Comparison of ENCODE assay signal across 19 mouse cellular contexts in the genomic region with DNA sequence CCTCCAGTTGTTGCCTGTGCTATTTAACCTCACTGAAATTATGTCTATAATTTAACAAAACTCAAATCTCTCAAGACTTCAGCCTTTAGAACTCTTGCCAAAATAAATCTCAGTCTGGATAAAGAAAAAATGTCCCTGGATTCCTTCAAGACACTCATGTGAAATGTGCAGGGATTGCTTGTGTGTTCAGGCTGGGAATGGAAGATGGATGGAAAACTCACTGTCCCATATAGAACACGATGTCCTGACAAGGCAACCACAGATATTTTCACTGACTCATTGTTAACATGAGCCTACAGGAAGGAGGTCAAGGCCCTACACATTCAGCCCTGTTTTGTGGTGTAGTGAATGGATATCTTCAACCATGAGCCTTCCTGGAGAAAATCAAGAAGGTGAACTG.
DNase-seq lines count a peak whose midpoint lies in the region; ATAC-seq and TF ChIP-seq lines count a peak whose summit lies in the region.
"Had no signal": no experiment of that assay in that cellular context is flagged by ENCODE, and none has a peak within 500 bp of the region (broad histone marks: within the 10 kb centered on the region; RNA-seq: fewer than 3 reads in every experiment).

No protein-coding gene starts in this region.

- ATAC-seq in heart, embryonic 12.5 days (ENCODE audit: insufficient number of reproducible peaks, low FRiP score): no peak
- ATAC-seq in lung, embryonic 16.5 days (ENCODE audit: low read depth): peak; percentile 41; the same call in 1 of the 2 replicates
- no peak for ATAC-seq in hindbrain, embryonic 12.5 days (ENCODE audit: low FRiP score)
- ATAC-seq: forebrain, embryonic 13.5 days; forebrain, postnatal 0 days; intestine, embryonic 15.5 days had no signal

- H3K9ac ChIP-seq in heart, embryonic 12.5 days: no peak overlapping the region
- no peak overlapping the region for H3K9ac ChIP-seq in lung, embryonic 16.5 days (ENCODE audit: low read length)
- H3K9ac ChIP-seq in hindbrain, embryonic 12.5 days: no peak overlapping the region
- H3K9ac ChIP-seq: embryonic facial prominence, embryonic 12.5 days; forebrain, embryonic 13.5 days; forebrain, postnatal 0 days; heart, embryonic 13.5 days; hindbrain, embryonic 14.5 days; intestine, embryonic 15.5 days had no signal

- peak; percentile 21 for DNase-seq in heart, adult 8-10 months (ENCODE audit: low spot score)
- DNase-seq in lung, postnatal 36 days: no peak
- DNase-seq in fibroblast of lung, adult 2 months (ENCODE audit: low read depth): peak; percentile 18
- no peak for DNase-seq in layer of hippocampus, postnatal 10 days (ENCODE audit: low spot score in 2 of 2)
- DNase-seq: cerebellum, adult 11-12 months; cerebellum, adult 9-10 months; cerebellum, postnatal 25 days; forebrain, postnatal 0 days; gastrocnemius, postnatal 14 days; heart, adult 2 months had no signal

- no peak for TF ChIP-seq CTCF in C2C12 (IDR thresholded peaks at IDR 0.05; ENCODE audit: control insufficient read depth, insufficient read depth, insufficient read length)

- 19% methylated on average over 1 of the region's 1 CpGs for WGBS in heart, embryonic 12.5 days
- WGBS in lung, embryonic 16.5 days: 25% methylated on average over 1 of the region's 1 CpGs
- WGBS in hindbrain, embryonic 12.5 days: 67% methylated on average over 1 of the region's 1 CpGs

- no peaks in the 10 kb centered on the region for H3K9me3 ChIP-seq in heart, embryonic 12.5 days (replicated peaks)
- no peaks in the 10 kb centered on the region for H3K9me3 ChIP-seq in lung, embryonic 16.5 days (ENCODE audit: control insufficient read depth, low read length)
- H3K9me3 ChIP-seq in hindbrain, embryonic 12.5 days (replicated peaks): no peaks in the 10 kb centered on the region
- H3K9me3 ChIP-seq: embryonic facial prominence, embryonic 12.5 days; forebrain, embryonic 13.5 days; heart, embryonic 13.5 days; intestine, embryonic 15.5 days had no signal

- no peaks in the 10 kb centered on the region for H3K79me2 ChIP-seq in C2C12 (ENCODE audit: control insufficient read depth, insufficient read depth)

- no peaks in the 10 kb centered on the region for H3K4me1 ChIP-seq in heart, embryonic 12.5 days (replicated peaks)
- peaks cover 11% of the 10 kb centered on the region for H3K4me1 ChIP-seq in lung, embryonic 16.5 days (replicated peaks; ENCODE audit: control insufficient read depth, insufficient read depth, low read length)
- H3K4me1 ChIP-seq in hindbrain, embryonic 12.5 days: no peaks in the 10 kb centered on the region
- H3K4me1 ChIP-seq: embryonic facial prominence, embryonic 12.5 days; forebrain, embryonic 13.5 days; intestine, embryonic 15.5 days had no signal

- no peaks in the 10 kb centered on the region for H3K79me3 ChIP-seq in C2C12 (ENCODE audit: low read depth)

- no peak overlapping the region for H3K4me3 ChIP-seq in heart, embryonic 12.5 days
- H3K4me3 ChIP-seq in lung, embryonic 16.5 days (ENCODE audit: low read length): no peak overlapping the region
- H3K4me3 ChIP-seq in C2C12 (ENCODE audit: insufficient read depth, poor library complexity, severe bottlenecking): no peak overlapping the region
- H3K4me3 ChIP-seq in hindbrain, embryonic 12.5 days: no peak overlapping the region
- H3K4me3 ChIP-seq: embryonic facial prominence, embryonic 12.5 days; forebrain, embryonic 13.5 days; heart, adult 2 months; heart, embryonic 13.5 days; intestine, embryonic 15.5 days had no signal

- no peak overlapping the region for H3ac ChIP-seq in C2C12 (ENCODE audit: control insufficient read depth, insufficient read length, low read depth)

- no peak overlapping the region for H3K27ac ChIP-seq in heart, embryonic 12.5 days (ENCODE audit: poor library complexity, severe bottlenecking)
- no peak overlapping the region for H3K27ac ChIP-seq in lung, embryonic 16.5 days (ENCODE audit: low read length)
- H3K27ac ChIP-seq in hindbrain, embryonic 12.5 days: no peak overlapping the region
- H3K27ac ChIP-seq: embryonic facial prominence, embryonic 12.5 days; forebrain, embryonic 13.5 days; heart, adult 2 months; heart, embryonic 13.5 days; hindbrain, embryonic 14.5 days; intestine, embryonic 15.5 days had no signal

- H3K4me2 ChIP-seq in heart, embryonic 12.5 days: no peak overlapping the region
- no peak overlapping the region for H3K4me2 ChIP-seq in lung, embryonic 16.5 days (ENCODE audit: low read depth, low read length)
- no peak overlapping the region for H3K4me2 ChIP-seq in hindbrain, embryonic 12.5 days (replicated peaks)
- H3K4me2 ChIP-seq: embryonic facial prominence, embryonic 12.5 days; forebrain, embryonic 13.5 days; heart, embryonic 13.5 days; hindbrain, embryonic 14.5 days; intestine, embryonic 15.5 days had no signal

- no peaks in the 10 kb centered on the region for H3K36me3 ChIP-seq in heart, embryonic 12.5 days
- H3K36me3 ChIP-seq in lung, embryonic 16.5 days (ENCODE audit: control insufficient read depth, insufficient read depth, low read length): no peaks in the 10 kb centered on the region
- H3K36me3 ChIP-seq in C2C12 (ENCODE audit: control insufficient read depth, insufficient read depth): no peaks in the 10 kb centered on the region
- no peaks in the 10 kb centered on the region for H3K36me3 ChIP-seq in hindbrain, embryonic 12.5 days
- H3K36me3 ChIP-seq: embryonic facial prominence, embryonic 12.5 days; heart, embryonic 13.5 days; intestine, embryonic 15.5 days had no signal

- H3K27me3 ChIP-seq in heart, embryonic 12.5 days (replicated peaks): 0 out of 2 replicates have a peak, but pooled peaks cover 3% of the 10 kb centered on the region
- H3K27me3 ChIP-seq in lung, embryonic 16.5 days (ENCODE audit: control insufficient read depth, insufficient read depth, low read depth, low read length): no peaks in the 10 kb centered on the region
- H3K27me3 ChIP-seq in C2C12 (ENCODE audit: control insufficient read depth, insufficient read depth, insufficient read length): no peaks in the 10 kb centered on the region
- H3K27me3 ChIP-seq in hindbrain, embryonic 12.5 days: no peaks in the 10 kb centered on the region
- H3K27me3 ChIP-seq: embryonic facial prominence, embryonic 12.5 days; forebrain, embryonic 13.5 days; heart, embryonic 13.5 days; intestine, embryonic 15.5 days had no signal

TF ChIP-seq in C2C12, 6 proteins besides CTCF, POLR2A, EP300 and RAD21:
- TF ChIP-seq USF1 (IDR thresholded peaks at IDR 0.05; ENCODE audit: low read depth) (no peak), CEBPB (IDR thresholded peaks at IDR 0.05; ENCODE audit: low read depth) (no peak), FOSL1 (IDR thresholded peaks at IDR 0.05; ENCODE audit: insufficient read depth, low read length, poor library complexity, severe bottlenecking) (peak; percentile 19), MYOD1 (IDR thresholded peaks at IDR 0.05; ENCODE audit: control insufficient read depth, insufficient read length, low read depth) (peak; percentile 5)
TF ChIP-seq in C2C12: peak in this region for 2.

Comparison
In these comparisons a context has a peak if more than half of its experiments do, and no peak if none do; other contexts are left out.
1. DNase-seq: peak in heart, adult 8-10 months (single experiment) and fibroblast of lung, adult 2 months (single experiment); none in lung, postnatal 36 days (single experiment) and layer of hippocampus, postnatal 10 days (0 of 2).